Mouse (Mus musculus): ENCODE data around the gene Tshz2. TPM values are rescaled to one million over a fixed set of nuclear protein-coding genes. Genes with fewer than 3 reads are reported as not detected.

Gene Tshz2
- total RNA-seq, 2 experiments from 2014 or later = 38.2 to 40.1 TPM

DNA sequence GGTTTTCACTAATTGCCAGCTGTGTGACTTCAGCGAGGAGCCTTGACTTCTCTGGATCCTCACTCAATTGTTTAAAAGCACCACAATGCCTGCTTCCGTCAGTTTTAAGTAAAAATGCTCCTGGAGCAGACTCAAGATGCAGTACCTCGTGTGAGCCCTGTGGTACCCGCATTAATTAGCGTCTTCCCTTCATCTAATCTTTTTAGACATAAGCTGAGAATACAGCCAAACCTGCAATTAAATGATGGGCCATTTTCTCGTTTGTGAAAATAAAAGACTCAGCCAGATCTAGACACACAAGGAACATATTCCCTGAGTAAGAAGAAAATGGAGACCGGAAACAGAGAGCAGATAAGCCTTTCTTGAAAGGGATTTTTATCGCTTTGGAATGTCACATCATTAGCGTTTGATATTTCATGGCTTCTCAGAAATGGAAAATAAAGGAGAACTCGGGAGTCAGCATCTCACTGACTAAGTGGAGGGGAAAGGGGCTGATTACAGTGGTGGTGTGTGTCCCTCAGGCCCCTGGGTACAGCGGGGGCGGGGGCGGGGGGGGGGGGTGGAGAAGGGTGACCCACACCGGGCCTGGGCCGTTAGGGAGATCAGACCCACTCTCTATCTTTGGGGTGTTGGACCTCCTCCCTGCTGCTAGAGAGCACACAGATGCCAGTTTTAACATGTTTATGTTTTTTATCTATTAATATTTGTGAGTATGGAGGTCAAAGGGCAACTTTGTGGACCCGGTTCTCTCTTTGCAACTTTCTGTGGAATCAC is 364.6 kb downstream of the Tshz2 start:
- no peak for DNase-seq (ENCODE audit: low spot score in 2 of 2)

DNA sequence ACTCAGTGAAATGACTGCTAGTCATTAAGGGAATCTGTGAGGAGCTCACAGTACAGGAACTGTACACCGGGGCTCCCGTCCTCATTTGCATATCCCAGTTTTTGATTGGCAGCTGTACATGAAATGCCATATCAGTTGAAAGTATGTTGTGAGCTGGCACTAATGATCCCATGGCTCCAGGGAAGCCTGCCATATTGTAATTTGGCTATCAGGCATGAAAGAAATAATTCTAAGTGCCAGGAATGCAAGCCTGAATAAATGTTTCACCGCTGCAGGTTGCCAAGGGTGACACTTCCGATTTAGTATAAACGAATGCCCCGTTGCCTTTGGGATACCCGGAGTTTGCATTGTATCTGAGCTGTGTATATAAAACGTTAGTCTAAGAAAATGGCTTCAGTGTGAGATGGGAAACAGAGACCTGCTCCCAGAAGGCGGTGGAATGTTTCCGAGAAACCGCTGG is 366.1 kb downstream of the Tshz2 start:
- no peak for DNase-seq (ENCODE audit: low spot score in 2 of 2)

- DNase-seq (ENCODE audit: low spot score in 2 of 2) = no peak
Observed at GRCm38 (mm10) chr2:170002594-170003504, 370.0 kb downstream of the Tshz2 start.

GRCm38 (mm10) chr2:170003666-170004065 is 370.9 kb downstream of the Tshz2 start:
- no peak for DNase-seq (ENCODE audit: low spot score in 2 of 2)

DNA sequence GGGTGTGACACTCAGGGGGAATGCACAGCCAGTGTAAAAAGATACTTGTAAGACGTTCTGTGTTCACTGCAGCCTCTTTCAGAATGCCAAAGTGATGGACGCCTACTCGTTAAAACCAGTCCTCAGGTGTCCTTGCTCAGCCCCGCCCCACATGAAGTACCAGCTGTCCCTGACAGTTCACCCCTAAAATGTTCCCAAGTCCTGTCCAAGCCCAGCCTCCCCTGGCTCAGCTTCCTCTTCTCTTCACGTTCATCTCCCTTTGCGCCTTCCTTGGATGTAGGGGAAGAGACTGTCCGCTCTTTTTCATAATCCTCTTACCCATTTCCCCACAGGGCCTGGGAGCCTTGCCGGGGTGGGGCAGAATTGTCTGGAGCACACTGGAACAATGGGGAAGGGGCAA is 374.0 kb downstream of the Tshz2 start:
- DNase-seq (ENCODE audit: low spot score in 2 of 2) = no peak

- no peak for DNase-seq (ENCODE audit: low spot score in 2 of 2)
Observed at GRCm38 (mm10) chr2:170007426-170007958, 374.7 kb downstream of the Tshz2 start.

- no peak for DNase-seq (ENCODE audit: low spot score in 2 of 2)
Observed at GRCm38 (mm10) chr2:170009729-170010128, 376.9 kb downstream of the Tshz2 start.

- no peak for DNase-seq (ENCODE audit: low spot score in 2 of 2)
Observed at GRCm38 (mm10) chr2:170011858-170012257, 379.0 kb downstream of the Tshz2 start.

- DNase-seq (ENCODE audit: low spot score in 2 of 2) = no peak
Observed at GRCm38 (mm10) chr2:170017302-170017701, 384.5 kb downstream of the Tshz2 start.

DNA sequence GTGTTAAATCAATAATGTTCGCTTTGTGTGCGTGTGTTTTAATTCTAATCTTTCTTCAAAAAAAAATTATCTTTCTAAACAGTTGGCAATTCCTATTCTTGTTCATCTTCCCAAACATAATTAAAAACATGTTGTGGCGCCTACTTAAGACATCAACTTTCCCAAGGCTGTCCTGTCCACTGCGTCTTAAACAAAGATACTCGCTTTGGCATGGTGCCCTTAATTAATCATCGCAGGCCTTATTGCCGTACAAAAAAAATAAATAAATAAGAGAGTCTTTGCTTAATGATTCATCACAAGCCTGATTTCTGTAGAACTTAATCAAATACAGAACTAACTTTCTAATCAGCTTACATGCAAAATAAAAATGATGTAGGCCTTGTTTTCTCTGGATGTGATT is 385.1 kb downstream of the Tshz2 start:
- no peak for DNase-seq (ENCODE audit: low spot score in 2 of 2)

GRCm38 (mm10) chr2:170022953-170023352 is 390.1 kb downstream of the Tshz2 start:
- no peak for DNase-seq (ENCODE audit: low spot score in 2 of 2)

DNA sequence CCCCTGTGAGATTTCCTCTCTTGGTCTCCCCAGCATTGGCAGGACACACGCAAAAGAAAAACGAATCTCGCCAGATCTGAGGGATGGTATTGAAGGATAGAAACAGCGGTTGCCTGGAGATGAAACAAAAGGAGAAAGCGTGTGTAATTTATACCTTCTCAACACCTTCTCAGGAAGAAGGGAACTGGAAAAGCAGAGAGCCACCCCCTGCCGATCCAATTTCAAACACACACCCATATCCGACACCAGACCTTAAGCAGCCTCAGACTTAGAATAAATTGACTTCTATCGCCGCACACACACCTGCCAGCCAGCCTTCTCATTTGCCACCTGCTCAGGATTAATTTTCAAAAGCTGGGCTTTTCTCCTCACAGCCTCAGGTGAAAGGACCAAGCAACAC is 390.9 kb downstream of the Tshz2 start:
- no peak for DNase-seq (ENCODE audit: low spot score in 2 of 2)

DNA sequence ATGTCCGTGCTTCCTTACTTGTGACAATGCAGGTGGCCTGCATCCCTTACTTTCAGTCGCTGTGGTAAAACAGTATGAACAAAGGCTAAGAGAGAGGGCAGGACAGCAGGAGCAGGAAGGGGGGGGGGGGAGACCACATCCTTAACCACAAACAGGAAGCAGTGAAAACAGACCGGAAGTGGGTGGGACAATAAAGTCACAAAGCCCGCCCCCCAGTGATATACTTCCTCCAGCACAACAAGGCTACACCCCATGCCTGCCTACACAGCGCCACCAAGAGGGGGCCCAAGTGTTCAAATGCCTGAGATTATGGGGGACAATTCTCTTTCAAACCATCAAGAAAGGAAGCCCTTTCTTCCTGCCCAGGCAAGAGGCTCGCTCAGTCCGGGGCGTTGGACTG is 392.1 kb downstream of the Tshz2 start:
- no peak for DNase-seq (ENCODE audit: low spot score in 2 of 2)

DNA sequence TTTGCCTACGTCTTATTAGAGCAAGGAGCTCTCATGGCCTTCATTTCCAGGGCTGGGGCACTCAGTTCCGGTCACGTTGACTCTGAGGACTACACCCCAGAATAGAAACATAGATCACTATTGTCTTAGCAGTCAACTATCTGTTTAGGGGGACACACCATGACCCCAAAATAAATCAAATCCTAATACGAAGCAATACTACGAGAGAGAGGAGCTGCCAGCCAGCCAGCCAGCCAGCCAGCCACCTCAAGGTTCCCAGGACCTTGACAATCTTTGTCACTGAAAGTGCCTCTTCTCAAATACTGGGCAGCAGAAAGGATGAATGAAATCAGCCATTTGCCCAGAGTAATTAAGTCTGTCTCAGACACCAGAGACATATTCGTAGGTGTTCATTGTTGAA is 393.1 kb downstream of the Tshz2 start:
- no peak for DNase-seq (ENCODE audit: low spot score in 2 of 2)

DNA sequence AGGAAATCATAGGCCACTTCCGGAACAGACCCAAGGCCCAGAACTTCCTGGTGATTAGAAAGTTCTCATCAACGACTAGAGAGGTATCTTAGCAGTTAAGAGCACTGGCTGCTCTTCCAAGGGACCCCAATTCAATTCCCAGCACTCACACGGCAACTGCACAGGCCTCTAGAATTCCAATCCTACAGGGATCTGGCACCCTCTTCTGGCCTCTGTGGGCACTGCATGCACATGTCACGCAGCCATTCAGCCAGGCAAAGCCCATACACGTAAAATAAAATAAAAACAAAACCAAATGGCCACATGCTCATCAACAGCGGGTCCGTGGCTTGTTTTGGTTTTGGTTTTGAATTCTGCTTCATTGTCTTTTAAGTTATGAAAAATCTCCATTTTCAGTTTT is 395.0 kb downstream of the Tshz2 start:
- no peak for DNase-seq (ENCODE audit: low spot score in 2 of 2)

GRCm38 (mm10) chr2:170028488-170029303 is 395.9 kb downstream of the Tshz2 start:
- DNase-seq (ENCODE audit: low spot score in 2 of 2) = no peak

DNA sequence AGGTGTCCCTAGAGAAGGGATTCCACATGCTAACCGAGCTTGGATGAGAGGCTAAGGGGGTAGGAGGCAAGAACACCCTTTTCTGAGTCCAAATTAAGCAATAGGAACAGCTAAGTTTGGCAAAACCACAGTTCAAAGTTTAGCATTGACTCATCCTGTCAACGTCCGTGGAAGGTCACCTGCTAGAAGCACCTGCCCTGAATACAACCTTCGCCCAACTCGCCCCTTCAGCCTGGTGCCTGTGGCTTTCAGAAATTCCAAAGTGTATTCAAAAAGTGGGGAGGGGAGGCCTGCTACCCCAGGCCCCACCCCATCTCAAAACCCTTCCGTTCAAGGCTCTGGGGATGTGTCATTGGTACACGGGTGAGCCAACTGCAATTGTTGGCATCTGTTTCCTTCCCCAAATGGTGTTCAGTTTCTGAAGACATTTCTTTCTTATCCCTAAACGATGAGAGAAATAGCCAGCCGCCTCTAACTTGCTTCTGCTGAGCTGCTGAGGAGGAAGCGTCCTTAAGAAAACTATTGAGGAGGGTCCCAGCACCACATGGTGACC is 396.6 kb downstream of the Tshz2 start:
- no peak for DNase-seq (ENCODE audit: low spot score in 2 of 2)

DNA sequence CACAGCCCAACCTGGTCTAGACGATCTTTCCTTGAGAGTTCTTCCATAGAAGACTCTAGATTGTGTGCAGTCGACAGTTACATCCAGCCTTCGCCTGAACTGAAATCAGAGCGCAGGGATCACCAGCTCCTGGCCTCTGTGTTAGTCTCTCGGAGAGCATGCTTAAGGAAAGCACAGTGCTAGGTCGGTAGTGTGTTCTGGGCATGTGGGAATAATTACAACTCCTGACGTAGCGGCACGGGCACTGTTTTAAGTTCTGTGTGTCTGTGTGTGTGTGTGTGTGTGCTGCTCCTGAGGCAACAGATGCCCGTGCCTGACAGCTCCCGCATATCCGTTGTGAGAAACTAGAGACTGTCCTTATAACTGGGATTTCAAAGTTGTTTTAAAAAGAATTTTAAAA is 398.4 kb downstream of the Tshz2 start:
- no peak for DNase-seq (ENCODE audit: low spot score in 2 of 2)

GRCm38 (mm10) chr2:170031872-170032271 is 399.1 kb downstream of the Tshz2 start:
- no peak for DNase-seq (ENCODE audit: low spot score in 2 of 2)

GRCm38 (mm10) chr2:170033219-170033618 is 400.4 kb downstream of the Tshz2 start:
- DNase-seq (ENCODE audit: low spot score in 2 of 2) = peak in 1 of 2 experiments; percentile 27

- DNase-seq (ENCODE audit: low spot score in 2 of 2) = no peak
Observed at GRCm38 (mm10) chr2:170034794-170035193, 402.0 kb downstream of the Tshz2 start.

Data from gastrocnemius, postnatal 4 days (tissue).